Mouse (Mus musculus) G1E (cell line): ENCODE results near the gene Spats1.

Experiments
- CTCF ChIP-seq: IDR thresholded peaks from 2 replicates; pipeline ENCODE4 v1.5.1; 2012; ENCODE audit warnings: low read depth, low read length, inconsistent platforms, mixed read lengths
- GATA1 ChIP-seq: IDR thresholded peaks from 2 replicates; pipeline ENCODE4 v1.6.1; 2012; ENCODE audit warnings: borderline replicate concordance, low read length, inconsistent platforms, mixed read lengths
- GATA2 ChIP-seq: IDR thresholded peaks from 2 replicates; pipeline ENCODE4 v1.6.1; 2012; ENCODE audit warnings: low read depth, low read length, inconsistent platforms, borderline replicate concordance
- TAL1 ChIP-seq: conservative IDR thresholded peaks from 2 replicates; pipeline ENCODE4 v1.6.1; 2012; ENCODE audit warnings: low read depth, low read length, inconsistent platforms, mixed read lengths

- TF ChIP-seq TAL1 (no peak), CTCF (no peak), GATA1 (no peak), GATA2 (no peak)
These were observed 5.2 kb upstream of the Spats1 start for GRCm38 (mm10) chr17:45480429-45480828.
